ENCODE assay signal across 10 mouse cellular contexts in genomic region chr5:77228986-77229385, GRCm38 (mm10). TPM values are rescaled to one million over a fixed set of nuclear protein-coding genes. Genes with fewer than 3 reads are reported as not detected.
A peak's percentile ranks its signal among the peaks of the same experiment; 100 is the strongest.
DNase-seq lines count a peak whose midpoint lies in the region; ATAC-seq and TF ChIP-seq lines count a peak whose summit lies in the region.
"Had no signal": no experiment of that assay in that cellular context is flagged by ENCODE, and none has a peak within 500 bp of the region (broad histone marks: within the 10 kb centered on the region; RNA-seq: fewer than 3 reads in every experiment).

No protein-coding gene starts in this region.

- no peaks in the 10 kb centered on the region for H3K27me3 ChIP-seq in lung, embryonic 14.5 days (ENCODE audit: insufficient read depth, low read length)
- no peaks in the 10 kb centered on the region for H3K27me3 ChIP-seq in forebrain, postnatal 0 days (ENCODE audit: insufficient read depth, low read length)
- no peaks in the 10 kb centered on the region for H3K27me3 ChIP-seq in midbrain, postnatal 0 days (ENCODE audit: insufficient read depth, low read length)
- H3K27me3 ChIP-seq: heart, embryonic 13.5 days had no signal

- H3K36me3 ChIP-seq in lung, embryonic 14.5 days (ENCODE audit: insufficient read depth) = no peaks in the 10 kb centered on the region
- no peaks in the 10 kb centered on the region for H3K36me3 ChIP-seq in forebrain, postnatal 0 days (ENCODE audit: insufficient read depth)
- no peaks in the 10 kb centered on the region for H3K36me3 ChIP-seq in midbrain, postnatal 0 days (ENCODE audit: insufficient read depth, low read length)
- H3K36me3 ChIP-seq: heart, embryonic 13.5 days had no signal

- peak; percentile 65; the same call in 1 of the 2 replicates for ATAC-seq in lung, embryonic 14.5 days (ENCODE audit: insufficient read depth)
- peak; percentile 89 for ATAC-seq in forebrain, postnatal 0 days
- peak; percentile 65; the same call in 1 of the 2 replicates for ATAC-seq in midbrain, postnatal 0 days (ENCODE audit: low FRiP score)

- TF ChIP-seq CTCF in lung, embryonic 14.5 days (IDR thresholded peaks at IDR 0.05; ENCODE audit: low read depth) = peak; percentile 64
- TF ChIP-seq CTCF in forebrain, postnatal 0 days (IDR thresholded peaks at IDR 0.05; ENCODE audit: low read depth) = peak; percentile 64
- TF ChIP-seq CTCF in midbrain, postnatal 0 days (IDR thresholded peaks at IDR 0.05) = peak; percentile 75

- no peak overlapping the region for H3K9ac ChIP-seq in lung, embryonic 14.5 days
- no peak overlapping the region for H3K9ac ChIP-seq in forebrain, postnatal 0 days
- H3K9ac ChIP-seq in midbrain, postnatal 0 days (replicated peaks; ENCODE audit: low read length, poor library complexity, severe bottlenecking) = no peak overlapping the region
- H3K9ac ChIP-seq: heart, embryonic 13.5 days had no signal

- no peaks in the 10 kb centered on the region for H3K4me1 ChIP-seq in lung, embryonic 14.5 days (ENCODE audit: insufficient read depth)
- H3K4me1 ChIP-seq in forebrain, postnatal 0 days (ENCODE audit: insufficient read depth) = no peaks in the 10 kb centered on the region
- no peaks in the 10 kb centered on the region for H3K4me1 ChIP-seq in midbrain, postnatal 0 days (ENCODE audit: insufficient read depth, low read length)
- H3K4me1 ChIP-seq: heart, embryonic 13.5 days had no signal

- peak; percentile 64 for DNase-seq in embryo, embryonic 10 days (ENCODE audit: low spot score)
- DNase-seq in embryo, embryonic 9.5 days (ENCODE audit: extremely low spot score) = no peak
- DNase-seq in lung, embryonic 14.5 days = peak; percentile 83
- no peak for DNase-seq in lung, adult 18-20 months
- peak; percentile 60 for DNase-seq in forebrain, postnatal 0 days
- peak; percentile 77 for DNase-seq in midbrain, postnatal 0 days (ENCODE audit: low spot score)
- DNase-seq in ovary, adult 18-20 months (ENCODE audit: low spot score) = no peak
- DNase-seq in urinary bladder, postnatal 36 days (ENCODE audit: low spot score in 2 of 2) = no peak

- H3K4me3 ChIP-seq in lung, embryonic 14.5 days (ENCODE audit: low read depth, low read length) = no peak overlapping the region
- no peak overlapping the region for H3K4me3 ChIP-seq in forebrain, postnatal 0 days (ENCODE audit: low read depth, low read length)
- H3K4me3 ChIP-seq in midbrain, postnatal 0 days (ENCODE audit: low read depth, low read length) = no peak overlapping the region
- H3K4me3 ChIP-seq: heart, embryonic 13.5 days; myocyte had no signal

- WGBS in lung, embryonic 14.5 days = 19% methylated on average over 1 of the region's 1 CpGs
- 13% methylated on average over 1 of the region's 1 CpGs for WGBS in forebrain, postnatal 0 days
- WGBS in midbrain, postnatal 0 days = 28% methylated on average over 1 of the region's 1 CpGs

- H3K27ac ChIP-seq in lung, embryonic 14.5 days (ENCODE audit: low read depth) = no peak overlapping the region
- no peak overlapping the region for H3K27ac ChIP-seq in forebrain, postnatal 0 days (ENCODE audit: low read depth, low read length)
- H3K27ac ChIP-seq in midbrain, postnatal 0 days (ENCODE audit: low read depth, low read length) = no peak overlapping the region
- H3K27ac ChIP-seq: heart, embryonic 13.5 days had no signal

- H3K4me2 ChIP-seq in lung, embryonic 14.5 days = no peak overlapping the region
- H3K4me2 ChIP-seq in forebrain, postnatal 0 days (ENCODE audit: low read depth) = no peak overlapping the region
- no peak overlapping the region for H3K4me2 ChIP-seq in midbrain, postnatal 0 days (ENCODE audit: low read depth, low read length, poor library complexity, severe bottlenecking)
- H3K4me2 ChIP-seq: heart, embryonic 13.5 days had no signal

- H3K9me3 ChIP-seq in lung, embryonic 14.5 days (ENCODE audit: low read depth, low read length) = no peaks in the 10 kb centered on the region
- no peaks in the 10 kb centered on the region for H3K9me3 ChIP-seq in forebrain, postnatal 0 days (ENCODE audit: low read length)
- H3K9me3 ChIP-seq in midbrain, postnatal 0 days (ENCODE audit: low read length) = no peaks in the 10 kb centered on the region
- H3K9me3 ChIP-seq: heart, embryonic 13.5 days had no signal

RNA-seq across cellular contexts. Expression of gene Spink2, which starts 17.7 kb away (rescaled TPM):
- polyA plus RNA-seq in lung, embryonic 14.5 days (2014; fragmentation: Nextera tagmentation; extraction: Ambion mirVana) = 0.32 and 1.3 TPM in 2 replicates
- not detected in 2 replicates for total RNA-seq in forebrain, postnatal 0 days (2014; rRNA removed)
- 0.88 and 2.0 TPM in 2 replicates for polyA plus RNA-seq in forebrain, postnatal 0 days (2015; fragmentation: Nextera tagmentation; extraction: Ambion mirVana)
- not detected in 2 replicates for total RNA-seq in midbrain, postnatal 0 days (2014; rRNA removed)
- polyA plus RNA-seq in midbrain, postnatal 0 days (2015; fragmentation: Nextera tagmentation; extraction: Ambion mirVana) = 1.1 and 1.5 TPM in 2 replicates
- polyA plus RNA-seq: myocyte had no signal

RNA-seq across cellular contexts. Expression of gene Rest, which starts 36.3 kb away (rescaled TPM):
- polyA plus RNA-seq in lung, embryonic 14.5 days (2014; fragmentation: Nextera tagmentation; extraction: Ambion mirVana) = 42.6 and 43.5 TPM in 2 replicates
- 5.2 and 8.3 TPM in 2 replicates for total RNA-seq in forebrain, postnatal 0 days (2014; rRNA removed)
- 2.2 and 3.1 TPM in 2 replicates for polyA plus RNA-seq in forebrain, postnatal 0 days (2015; fragmentation: Nextera tagmentation; extraction: Ambion mirVana)
- 6.5 and 7.1 TPM in 2 replicates for total RNA-seq in midbrain, postnatal 0 days (2014; rRNA removed)
- 2.8 TPM in 2 replicates for polyA plus RNA-seq in midbrain, postnatal 0 days (2015; fragmentation: Nextera tagmentation; extraction: Ambion mirVana)

Comparison
In these comparisons a context has a peak if more than half of its experiments do, and no peak if none do; other contexts are left out.
1. DNase-seq: peak in embryo, embryonic 10 days (single experiment), lung, embryonic 14.5 days (single experiment), forebrain, postnatal 0 days (single experiment) and midbrain, postnatal 0 days (single experiment); none in embryo, embryonic 9.5 days (single experiment), lung, adult 18-20 months (0 of 2), ovary, adult 18-20 months (single experiment) and urinary bladder, postnatal 36 days (0 of 2).
2. RNA of gene Rest, which starts 36.3 kb away (polyA plus RNA-seq): 42.6 to 43.5 TPM in lung, embryonic 14.5 days; 2.2 to 3.1 TPM in forebrain, postnatal 0 days and 2.8 TPM in midbrain, postnatal 0 days; every median in the first group is over 10 times any median in the second.
3. Peak in every context shown above with its lines, with median percentiles within 50 percentile points of each other: ATAC-seq and CTCF ChIP-seq.